Mouse (Mus musculus): Measurements from ENCODE around the gene Axdnd1.

DNA sequence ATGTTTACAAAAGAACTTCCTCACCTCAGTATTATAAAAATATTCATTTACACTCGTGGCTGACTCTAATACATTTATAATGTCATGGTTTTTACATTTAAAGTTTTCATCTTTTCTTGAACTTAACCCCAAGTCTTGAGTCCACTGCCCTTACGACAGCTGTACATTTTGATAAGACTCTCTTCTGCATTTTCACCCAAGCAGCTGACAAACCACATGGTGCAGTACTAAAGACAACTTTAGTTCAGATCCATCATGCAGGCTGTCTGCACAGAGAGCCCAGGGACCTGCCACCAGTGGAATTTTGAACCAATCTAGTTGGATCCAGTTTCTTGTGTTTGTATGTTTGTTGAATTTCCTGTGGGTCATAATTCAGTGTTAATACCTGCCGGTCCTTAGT, 34.1 kb downstream of the Axdnd1 start:
- no peak for TF ChIP-seq POLR2A (IDR thresholded peaks at IDR 0.05; ENCODE audit: insufficient read length, low read depth)
- TF ChIP-seq USF1 (IDR thresholded peaks at IDR 0.05; ENCODE audit: low read depth): no peak

All from myocyte (in vitro differentiated cells).